Mouse (Mus musculus) heart, postnatal 0 days (tissue): Measurements from ENCODE around the gene Phactr3.

ENCODE experiments used
- CTCF ChIP-seq: IDR thresholded peaks from 2 replicates; pipeline ENCODE4 v1.5.1; 2016; ENCODE audit warnings: antibody characterized with exemption, control low read depth, low read depth
- EP300 ChIP-seq: IDR thresholded peaks from 2 replicates; pipeline ENCODE4 v1.6.1; 2016; ENCODE audit warnings: antibody characterized with exemption, low read depth

GRCm38 (mm10) chr2:178150697-178151096 is 31.9 kb downstream of the Phactr3 start:
- no peak for TF ChIP-seq EP300
- TF ChIP-seq CTCF = no peak
